Comparison of ENCODE assay signal across 21 mouse cellular contexts in the genomic region with DNA sequence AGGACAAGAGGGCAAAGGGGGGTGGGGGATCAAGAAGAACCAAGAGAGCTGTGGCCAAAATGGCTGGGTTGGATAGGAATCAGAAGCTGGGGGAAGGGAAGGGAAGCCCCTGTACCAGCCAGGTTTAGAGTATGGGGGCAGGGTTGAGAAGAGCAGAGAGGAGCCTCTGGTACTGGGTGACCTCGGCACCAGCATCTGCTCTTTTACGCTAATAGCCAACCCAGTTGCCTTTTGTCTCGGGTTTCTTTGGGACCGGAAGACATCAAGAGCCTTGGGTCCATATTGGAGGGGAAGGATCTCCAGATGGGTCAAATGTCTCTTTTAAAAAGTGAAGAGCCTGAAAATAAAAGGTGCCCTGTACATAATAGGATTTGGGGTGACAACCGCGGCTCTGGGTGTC.
DNase-seq lines count a peak whose midpoint lies in the region; ATAC-seq lines count a peak whose summit lies in the region.
"Had no signal": no experiment of that assay in that cellular context is flagged by ENCODE, and none has a peak within 500 bp of the region (broad histone marks: within the 10 kb centered on the region; RNA-seq: fewer than 3 reads in every experiment).

No protein-coding gene starts in this region.

- H3K4me3 ChIP-seq in heart, embryonic 12.5 days: no peak overlapping the region
- no peak overlapping the region for H3K4me3 ChIP-seq in hindbrain, embryonic 10.5 days
- no peak overlapping the region for H3K4me3 ChIP-seq in hindbrain, embryonic 13.5 days
- no peak overlapping the region for H3K4me3 ChIP-seq in brown adipose tissue, adult 24 weeks (ENCODE audit: insufficient read depth, low read depth, low read length)
- H3K4me3 ChIP-seq: embryonic facial prominence, embryonic 13.5 days; embryonic facial prominence, embryonic 15.5 days; erythroblast, embryonic 14.5 days; forebrain, embryonic 13.5 days; forebrain, embryonic 15.5 days had no signal

- no peaks in the 10 kb centered on the region for H3K4me1 ChIP-seq in heart, embryonic 12.5 days (replicated peaks)
- peaks cover 25% of the 10 kb centered on the region for H3K4me1 ChIP-seq in hindbrain, embryonic 10.5 days (replicated peaks)
- peaks cover 19% of the 10 kb centered on the region for H3K4me1 ChIP-seq in hindbrain, embryonic 13.5 days (replicated peaks)
- H3K4me1 ChIP-seq in brown adipose tissue, adult 24 weeks (ENCODE audit: control insufficient read depth, insufficient read depth, insufficient read length, low read length): peaks cover 11% of the 10 kb centered on the region

- no peak overlapping the region for H3K9ac ChIP-seq in heart, embryonic 12.5 days
- no peak overlapping the region for H3K9ac ChIP-seq in hindbrain, embryonic 13.5 days
- H3K9ac ChIP-seq: embryonic facial prominence, embryonic 13.5 days; embryonic facial prominence, embryonic 15.5 days; forebrain, embryonic 13.5 days; forebrain, embryonic 15.5 days had no signal

- peak; percentile 80 for DNase-seq in heart, adult 11 months
- DNase-seq in hindbrain, embryonic 10.5 days (ENCODE audit: low spot score): no peak
- no peak for DNase-seq in adrenal gland, adult (ENCODE audit: inconsistent age in 2 of 2, low spot score in 1 of 2)
- DNase-seq: adrenal gland, adult 8-10 months; adrenal gland, postnatal 14 days; adrenal gland, postnatal 36 days; cerebellum, adult 11 months; cerebellum, adult 18-20 months; cerebellum, adult 8-10 months; cerebellum, adult 9-11 months; cerebellum, postnatal 14 days; cerebellum, postnatal 36 days; embryo, embryonic 11 days had no signal

- H3K36me3 ChIP-seq in heart, embryonic 12.5 days: no peaks in the 10 kb centered on the region
- no peaks in the 10 kb centered on the region for H3K36me3 ChIP-seq in hindbrain, embryonic 10.5 days
- H3K36me3 ChIP-seq in hindbrain, embryonic 13.5 days: no peaks in the 10 kb centered on the region
- H3K36me3 ChIP-seq: embryonic facial prominence, embryonic 13.5 days; embryonic facial prominence, embryonic 15.5 days; forebrain, embryonic 15.5 days had no signal

- no peak overlapping the region for H3K27ac ChIP-seq in heart, embryonic 12.5 days (ENCODE audit: poor library complexity, severe bottlenecking)
- H3K27ac ChIP-seq in hindbrain, embryonic 10.5 days: peak overlapping the region; percentile 66
- H3K27ac ChIP-seq in hindbrain, embryonic 13.5 days: no peak overlapping the region
- H3K27ac ChIP-seq in brown adipose tissue, adult 24 weeks (replicated peaks; ENCODE audit: low read depth, low read length): 0 out of 2 replicates have a peak overlapping the region, but pooled peaks have one; percentile 33
- H3K27ac ChIP-seq: embryonic facial prominence, embryonic 13.5 days; embryonic facial prominence, embryonic 15.5 days; forebrain, embryonic 13.5 days; forebrain, embryonic 15.5 days had no signal

- H3K27me3 ChIP-seq in heart, embryonic 12.5 days (replicated peaks): no peaks in the 10 kb centered on the region
- H3K27me3 ChIP-seq in hindbrain, embryonic 10.5 days (ENCODE audit: insufficient read depth, poor library complexity, severe bottlenecking): no peaks in the 10 kb centered on the region
- no peaks in the 10 kb centered on the region for H3K27me3 ChIP-seq in hindbrain, embryonic 13.5 days
- H3K27me3 ChIP-seq: embryonic facial prominence, embryonic 13.5 days; embryonic facial prominence, embryonic 15.5 days; forebrain, embryonic 13.5 days; forebrain, embryonic 15.5 days had no signal

- no peaks in the 10 kb centered on the region for H3K9me3 ChIP-seq in heart, embryonic 12.5 days (replicated peaks)
- H3K9me3 ChIP-seq in hindbrain, embryonic 10.5 days: no peaks in the 10 kb centered on the region
- H3K9me3 ChIP-seq in hindbrain, embryonic 13.5 days: no peaks in the 10 kb centered on the region
- H3K9me3 ChIP-seq: embryonic facial prominence, embryonic 13.5 days; embryonic facial prominence, embryonic 15.5 days; forebrain, embryonic 13.5 days; forebrain, embryonic 15.5 days had no signal

- H3K4me2 ChIP-seq in heart, embryonic 12.5 days: no peak overlapping the region
- H3K4me2 ChIP-seq in hindbrain, embryonic 13.5 days: no peak overlapping the region
- H3K4me2 ChIP-seq: embryonic facial prominence, embryonic 13.5 days; embryonic facial prominence, embryonic 15.5 days; forebrain, embryonic 13.5 days; forebrain, embryonic 15.5 days had no signal

- ATAC-seq in heart, embryonic 12.5 days (ENCODE audit: insufficient number of reproducible peaks, low FRiP score): no peak
- ATAC-seq in hindbrain, embryonic 13.5 days (ENCODE audit: low FRiP score): no peak
- ATAC-seq: forebrain, embryonic 13.5 days; forebrain, embryonic 15.5 days had no signal

- WGBS in heart, embryonic 12.5 days: 82% methylated on average over 6 of the region's 6 CpGs
- WGBS in hindbrain, embryonic 10.5 days: 85% methylated on average over 6 of the region's 6 CpGs
- 90% methylated on average over 6 of the region's 6 CpGs for WGBS in hindbrain, embryonic 13.5 days

Comparison
In these comparisons a context has a peak if more than half of its experiments do, and no peak if none do; other contexts are left out.
1. H3K27ac ChIP-seq: peak in hindbrain, embryonic 10.5 days (single experiment) and brown adipose tissue, adult 24 weeks (single experiment); none in heart, embryonic 12.5 days (single experiment) and hindbrain, embryonic 13.5 days (single experiment).